Mouse (Mus musculus): ENCODE results near the gene Usp34.
"Not testable (repeated sequence)": the region's sequence is repeated elsewhere in the genome, so short reads cannot be mapped to it uniquely, and the experiment has no call there.

The Usp34 gene

DNA sequence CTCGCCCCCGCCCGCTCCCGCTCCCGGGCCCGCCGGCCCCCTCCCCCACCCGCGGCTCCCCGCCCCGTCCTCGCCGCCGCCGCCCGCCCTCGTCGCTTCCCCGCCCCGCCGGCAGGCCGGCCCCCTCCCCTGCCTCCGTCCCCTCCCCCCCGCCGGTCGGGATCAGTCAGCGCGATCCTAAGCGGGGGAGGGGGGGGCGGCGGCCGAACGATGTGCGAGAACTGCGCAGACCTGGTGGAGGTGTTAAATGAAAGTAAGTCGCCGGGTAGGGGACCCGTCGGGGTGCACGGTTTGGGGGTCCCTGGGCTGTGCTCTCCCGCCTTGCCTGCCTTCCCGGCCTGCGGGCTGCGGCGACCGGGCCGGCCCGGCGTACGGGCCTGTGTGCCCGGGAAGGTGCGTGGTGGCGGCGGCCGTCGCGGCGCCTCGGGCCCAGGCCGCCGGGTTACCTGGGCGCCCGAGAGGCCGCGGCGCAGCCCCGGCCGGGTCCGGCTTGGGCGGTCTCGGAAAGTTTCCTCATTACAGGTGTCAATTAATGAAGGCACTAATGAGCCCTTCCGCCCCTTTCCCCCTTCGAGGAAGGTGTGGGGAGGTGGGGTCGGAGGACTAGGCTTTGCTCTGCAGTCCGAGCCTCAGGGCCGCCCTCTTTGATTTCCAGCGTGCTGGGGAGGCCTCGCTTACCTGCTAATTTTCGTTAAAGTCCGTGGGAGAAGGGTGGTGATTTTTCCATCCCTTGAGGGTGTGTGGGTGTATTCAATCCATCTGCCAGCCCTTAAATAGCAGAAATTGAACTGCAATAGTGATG, at the start of gene Usp34:
TSS of gene Usp34 (plus strand) at position 132 of the 802 bp plus-strand sequence.
- DNase-seq, result peak; percentile 75

DNA sequence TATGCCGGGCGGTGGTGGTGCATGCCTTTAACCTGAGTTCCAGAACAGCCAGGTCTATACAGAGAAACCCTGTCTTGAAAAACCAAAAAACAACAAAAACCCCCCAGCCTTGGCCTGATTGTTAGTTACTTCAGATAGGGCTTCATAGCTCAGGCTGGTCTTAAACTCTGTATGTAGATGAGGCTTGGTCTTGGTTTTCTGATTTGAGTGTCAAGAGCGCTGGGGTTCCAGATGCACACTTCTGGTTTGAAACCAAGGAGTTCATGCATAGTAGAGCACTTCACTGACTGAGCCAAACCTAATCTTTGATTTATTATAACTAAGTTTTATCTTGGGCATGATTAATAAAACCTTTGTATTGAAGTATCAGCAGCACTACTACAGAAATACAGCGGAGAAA, 47.6 kb upstream of the Usp34 start:
- no peak for DNase-seq

DNA sequence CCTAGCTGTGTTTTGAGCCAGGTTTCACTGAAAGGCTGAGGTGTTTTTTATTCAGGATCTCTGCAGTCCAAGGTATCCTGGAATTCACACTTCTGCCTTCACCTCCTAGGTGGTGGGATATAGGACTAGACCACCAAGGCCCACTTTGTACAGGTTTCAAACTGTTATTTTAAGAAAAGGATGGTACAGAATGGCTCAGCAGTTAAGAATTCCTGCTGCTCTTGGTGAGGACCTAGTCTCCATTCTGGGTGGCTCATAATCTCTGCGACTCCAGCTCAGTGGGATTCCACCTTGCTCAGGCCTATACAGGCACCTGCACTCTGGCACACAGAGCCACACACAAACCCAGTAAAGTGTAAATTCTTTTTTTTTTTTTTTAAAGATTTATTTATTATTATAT, 47.2 kb upstream of the Usp34 start:
- DNase-seq, result no peak

DNA sequence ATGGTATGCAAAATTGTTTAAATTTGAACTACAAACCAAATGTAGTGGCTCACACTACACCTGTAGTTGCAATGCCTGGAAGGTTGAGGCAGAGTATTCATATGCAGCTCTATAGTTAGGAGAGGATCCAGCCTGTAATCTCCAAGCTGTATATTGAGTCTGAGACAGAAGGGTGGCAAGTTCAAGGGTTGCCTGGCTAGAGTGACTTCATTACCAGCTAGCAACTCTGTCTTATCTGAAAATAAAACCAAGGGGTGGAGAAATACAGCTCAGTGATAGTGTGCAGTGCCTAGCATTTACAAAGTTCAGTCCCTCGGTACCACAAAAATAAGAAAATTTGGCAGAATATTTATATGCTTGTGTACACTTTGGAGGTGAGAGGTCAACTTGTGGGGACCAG, 46.5 kb upstream of the Usp34 start:
- DNase-seq, result no peak

DNA sequence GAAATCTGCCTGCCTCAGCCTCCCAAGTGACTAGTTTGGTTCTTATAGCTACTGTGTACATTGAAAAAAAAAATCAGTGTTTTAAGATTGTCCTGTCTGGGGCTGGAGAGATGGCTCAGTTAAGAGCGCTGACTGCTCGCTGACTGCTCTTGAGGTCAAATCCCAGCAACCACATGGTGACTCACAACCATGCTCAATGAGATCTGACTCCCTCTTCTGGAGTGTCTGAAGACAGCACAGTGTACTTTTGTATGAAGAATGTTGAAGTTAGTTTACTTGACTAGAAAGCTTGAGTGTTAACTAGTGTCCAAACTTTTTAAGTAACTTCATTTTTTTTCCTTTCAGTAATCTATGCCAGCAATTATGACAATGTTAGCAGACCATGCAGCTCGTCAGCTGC, 45.2 kb upstream of the Usp34 start:
- no peak for DNase-seq

DNA sequence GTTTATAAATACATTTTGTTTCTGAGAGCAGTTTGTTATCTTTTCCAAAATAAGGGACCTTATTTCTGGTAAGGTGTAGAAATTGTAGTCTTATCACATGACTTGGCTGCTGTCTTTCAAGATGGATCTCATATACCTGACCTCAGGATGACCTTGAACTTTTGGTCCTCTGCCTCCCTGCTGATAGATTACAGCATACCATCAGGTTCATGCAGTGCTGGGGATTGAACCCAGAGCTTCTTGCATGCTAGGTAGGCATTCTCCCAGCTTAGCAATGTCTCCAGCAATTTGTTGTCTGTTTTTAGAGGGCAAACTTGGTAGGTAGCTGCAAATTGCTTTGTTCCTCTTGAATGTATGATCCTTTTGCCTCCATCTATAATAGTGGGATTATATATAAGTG, 41.7 kb upstream of the Usp34 start:
- no peak for DNase-seq

DNA sequence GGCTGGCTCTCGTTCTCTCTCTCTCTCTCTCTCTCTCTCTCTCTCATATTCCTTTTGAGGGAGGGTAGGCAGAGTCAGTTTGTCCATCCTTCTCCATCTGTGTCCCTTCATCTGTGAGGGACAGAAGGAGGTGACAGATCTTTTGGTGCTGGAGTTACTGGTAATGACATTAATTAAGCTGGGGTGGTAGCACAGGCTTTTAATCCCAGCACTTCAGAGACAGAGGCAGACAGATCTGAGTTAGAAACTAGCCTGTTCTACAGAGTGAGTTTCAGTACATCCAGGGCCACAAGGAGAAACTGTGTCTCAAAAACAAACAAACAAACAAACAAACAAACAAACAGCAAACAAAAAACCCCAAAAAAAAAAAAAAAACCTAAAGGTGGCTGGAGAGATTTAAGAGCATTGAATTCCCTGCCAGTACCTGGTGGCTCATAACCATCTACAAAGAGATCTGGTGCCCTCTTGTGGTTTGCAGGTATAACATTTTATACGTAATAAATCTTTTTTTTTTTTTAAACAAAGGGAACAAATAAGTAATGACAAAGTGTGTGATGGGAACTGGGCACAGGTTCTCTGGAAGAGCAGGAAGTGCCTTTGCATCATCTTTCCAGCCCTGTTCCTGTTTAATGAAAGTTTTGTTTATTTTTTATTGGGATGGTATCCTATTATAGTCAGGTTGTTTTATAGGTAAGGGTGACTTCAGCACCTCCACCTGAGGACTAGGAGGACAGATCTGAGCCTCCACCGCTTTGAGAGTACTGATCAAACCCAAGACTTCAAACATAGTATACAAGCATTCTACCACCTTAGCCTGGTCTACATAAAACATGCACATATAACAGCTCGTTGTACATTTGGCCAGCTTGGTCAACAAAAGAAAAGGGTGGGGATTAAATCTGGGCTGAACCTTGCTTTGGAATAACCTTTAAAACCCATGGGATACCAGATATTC, 34.6 kb upstream of the Usp34 start:
- DNase-seq, result peak; percentile 56

DNA sequence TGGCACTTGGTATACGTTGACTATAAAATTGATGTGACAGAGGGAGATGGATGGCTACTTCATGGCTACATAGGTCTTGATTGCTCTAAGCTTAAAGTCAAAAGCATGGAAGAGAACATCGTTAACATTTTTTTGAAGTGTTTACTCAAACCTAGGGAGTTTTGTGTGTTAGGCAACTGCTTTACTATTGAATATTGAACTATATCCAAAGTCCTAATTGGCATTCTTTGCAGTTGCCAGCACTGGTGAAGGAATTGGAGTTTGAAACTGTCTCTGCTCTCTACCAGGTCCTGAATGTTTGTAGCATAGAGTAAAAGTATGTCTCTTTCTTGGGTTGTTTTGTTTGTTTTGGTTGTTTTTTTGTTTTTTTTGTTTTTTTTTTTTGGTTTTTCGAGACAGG, 30.9 kb upstream of the Usp34 start:
- no peak for DNase-seq

DNA sequence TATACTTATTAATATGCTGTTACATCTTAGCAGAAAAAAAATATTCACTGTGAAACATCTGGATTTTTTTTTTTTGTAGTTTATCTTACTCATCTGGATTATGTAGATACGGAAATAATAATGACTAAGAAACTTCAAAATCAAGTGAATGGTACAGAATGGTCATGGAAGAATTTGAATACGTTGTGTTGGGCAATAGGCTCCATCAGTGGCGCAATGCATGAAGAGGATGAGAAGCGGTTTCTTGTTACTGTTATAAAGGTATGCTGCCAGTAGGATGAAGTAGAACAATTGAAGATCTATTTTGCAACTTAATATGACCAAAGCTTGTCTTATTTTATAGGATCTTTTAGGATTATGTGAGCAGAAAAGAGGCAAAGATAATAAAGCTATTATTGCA, 22.2 kb upstream of the Usp34 start:
- DNase-seq, result no peak

DNA sequence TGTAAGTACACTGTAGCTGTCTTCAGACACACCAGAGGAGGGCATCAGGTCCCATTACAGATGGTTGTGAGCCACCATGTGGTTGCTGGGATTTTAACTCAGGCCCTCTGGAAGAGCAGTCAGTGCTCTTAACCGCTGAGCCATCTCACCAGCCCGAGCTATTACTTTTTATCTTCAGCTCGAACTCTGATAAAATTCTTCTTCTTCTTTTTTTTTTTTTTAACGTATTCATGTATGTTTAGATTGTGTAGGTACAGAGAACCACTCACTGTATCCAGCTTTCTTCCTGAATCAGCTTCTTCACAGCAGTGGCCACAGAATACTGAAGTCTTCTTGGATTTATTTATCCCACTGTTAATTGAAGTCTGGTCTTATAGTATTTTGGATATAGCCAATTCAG, 17.8 kb upstream of the Usp34 start:
- not testable (repeated sequence) for DNase-seq

DNA sequence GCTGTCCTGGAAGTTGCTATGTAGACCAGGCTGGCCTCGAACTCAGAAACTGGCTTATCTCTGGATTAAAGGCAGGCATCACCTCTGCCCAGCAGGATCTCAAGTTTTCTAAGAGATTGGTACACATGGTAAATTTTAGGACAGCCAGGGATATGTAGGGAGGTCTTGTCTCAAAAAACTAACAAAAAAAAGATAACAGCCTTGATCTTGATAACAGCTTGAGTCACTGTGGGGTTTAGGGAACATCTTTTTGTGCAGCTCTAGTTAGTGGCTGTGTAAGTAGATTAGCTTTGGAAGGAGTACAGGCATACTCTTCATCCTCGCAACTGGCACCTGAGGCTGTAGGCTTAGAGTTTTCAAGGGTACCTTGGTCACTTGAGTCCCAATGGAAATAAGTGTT, 9.3 kb upstream of the Usp34 start:
- DNase-seq, result no peak

DNA sequence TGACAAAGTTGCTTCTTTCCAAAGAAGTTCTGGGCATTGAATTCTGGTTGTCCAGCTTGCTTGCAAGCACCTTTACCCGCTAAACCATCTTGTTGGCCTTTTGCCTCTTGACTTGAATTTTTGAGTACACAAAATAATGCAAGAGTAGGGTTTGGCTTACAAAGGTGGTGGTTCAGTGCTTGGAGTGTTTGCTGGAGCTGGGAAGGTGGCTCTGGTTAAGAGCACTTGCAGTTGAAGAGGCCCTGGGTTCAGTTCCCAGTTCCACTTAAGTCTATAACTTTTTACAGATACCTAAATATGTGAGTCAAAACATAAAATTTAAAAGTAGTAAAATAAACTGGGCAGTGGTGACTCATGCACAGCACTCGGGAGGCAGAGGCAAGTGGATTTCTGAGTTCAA, 8.4 kb upstream of the Usp34 start:
- peak; percentile 10 for DNase-seq

DNA sequence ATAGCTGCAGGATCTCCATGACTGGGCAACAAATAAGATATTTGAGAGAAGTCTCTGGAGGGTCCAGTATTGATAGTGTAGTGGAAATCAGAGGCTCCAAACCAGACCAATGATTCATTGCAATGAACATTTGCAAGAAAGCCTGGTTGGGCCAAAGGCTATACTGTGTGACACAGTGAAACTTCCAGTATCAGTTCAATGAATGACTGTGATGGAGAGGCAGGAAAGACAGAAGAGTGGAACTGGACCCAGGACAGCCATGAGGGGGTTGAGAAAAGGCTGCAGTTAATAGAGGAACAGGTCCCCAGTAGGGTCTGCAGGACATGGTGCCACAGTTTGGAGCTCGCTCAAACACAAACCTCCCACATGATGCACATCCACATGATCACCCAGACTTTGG, 6.8 kb upstream of the Usp34 start:
- DNase-seq, result no peak

DNA sequence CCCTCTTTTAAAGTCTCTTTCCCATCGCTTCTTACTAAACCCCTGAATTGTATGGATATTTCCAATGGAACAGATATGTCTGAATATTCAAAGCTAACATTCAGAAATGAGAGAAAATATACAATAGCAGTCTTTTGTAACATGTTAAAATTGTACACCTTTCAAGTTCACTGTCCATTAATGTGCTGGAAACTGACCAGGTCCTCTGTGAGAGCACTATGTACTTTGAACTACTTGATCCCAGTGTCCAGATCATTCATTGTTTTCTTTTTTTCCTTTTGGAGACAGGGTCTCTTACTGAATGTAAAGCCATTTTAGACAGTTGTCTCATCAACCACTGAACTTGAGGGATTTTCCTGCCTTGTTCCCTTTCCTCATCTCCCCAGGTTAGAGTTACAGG, 3.6 kb upstream of the Usp34 start:
- no peak for DNase-seq

DNA sequence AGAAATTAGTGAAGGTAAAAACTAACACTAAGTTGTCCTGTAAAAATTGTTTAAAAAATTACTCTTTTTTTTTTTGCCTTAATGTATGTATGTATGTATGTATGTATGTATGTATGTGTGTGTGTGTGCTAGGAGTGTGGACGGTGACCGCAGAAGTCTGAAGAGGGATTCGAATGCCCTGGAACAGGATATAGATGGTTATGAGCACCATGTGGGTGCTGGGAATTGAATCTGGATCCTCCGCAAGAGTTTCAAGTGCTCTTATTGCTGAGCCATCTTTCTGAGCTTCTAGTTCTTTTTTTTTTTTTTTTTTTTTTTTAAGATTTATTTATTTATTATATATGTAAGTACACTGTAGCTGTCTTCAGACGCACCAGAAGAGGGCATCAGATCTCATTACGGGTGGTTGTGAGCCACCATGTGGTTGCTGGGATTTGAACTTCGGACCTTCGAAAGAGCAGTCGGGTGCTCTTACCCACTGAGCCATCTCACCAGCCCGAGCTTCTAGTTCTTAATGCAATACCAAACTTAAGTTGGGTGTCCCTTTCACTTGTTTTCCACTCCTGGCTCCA, 1.5 kb upstream of the Usp34 start:
- DNase-seq, result not testable (repeated sequence)

DNA sequence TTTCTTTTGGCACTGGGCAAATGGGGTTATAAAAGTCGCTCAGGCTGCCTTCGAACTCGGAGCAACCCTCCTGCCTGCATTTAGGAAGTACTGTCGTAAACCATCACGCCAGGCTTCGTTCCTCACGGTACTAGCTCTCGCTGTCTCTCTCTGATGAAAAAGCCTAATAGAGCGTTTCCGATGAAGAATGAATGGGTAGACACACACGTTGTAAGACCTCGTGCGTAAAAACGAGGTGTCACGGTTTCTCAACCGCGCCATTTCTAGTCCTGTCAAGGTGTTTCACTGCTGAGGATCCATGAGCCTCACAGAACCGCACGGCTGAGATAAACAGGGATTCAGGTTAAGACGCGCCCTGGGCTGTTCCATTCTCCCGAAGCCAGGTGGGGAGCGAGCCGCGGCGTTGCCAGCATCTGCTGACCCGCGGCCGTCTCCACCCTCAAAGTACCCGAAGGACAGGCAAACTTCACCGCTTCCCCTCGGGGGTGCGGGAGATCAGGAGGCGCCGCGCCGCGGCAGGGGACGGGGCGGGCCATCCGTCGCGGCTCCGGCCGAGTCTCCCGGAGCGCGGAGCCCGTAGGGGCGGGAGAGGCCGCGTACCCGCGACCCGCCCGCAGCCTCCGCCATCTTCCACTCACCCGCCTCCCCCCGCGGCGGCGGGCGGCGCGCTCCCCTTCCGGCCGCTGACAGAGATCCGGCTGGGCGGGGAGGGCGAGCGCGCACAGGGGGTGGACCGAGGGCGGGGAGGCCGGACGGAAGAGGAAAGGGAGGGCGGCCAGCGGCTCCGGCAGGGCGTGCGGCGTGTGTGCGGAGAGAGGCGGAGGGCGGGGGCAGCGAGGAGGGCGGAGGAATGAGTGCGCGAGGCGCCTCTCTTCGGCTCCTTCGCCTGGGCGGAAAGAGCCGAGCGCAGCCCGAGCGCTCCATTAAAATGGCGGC, 754 bp upstream of the Usp34 start:
- peak; percentile 96 for DNase-seq

DNA sequence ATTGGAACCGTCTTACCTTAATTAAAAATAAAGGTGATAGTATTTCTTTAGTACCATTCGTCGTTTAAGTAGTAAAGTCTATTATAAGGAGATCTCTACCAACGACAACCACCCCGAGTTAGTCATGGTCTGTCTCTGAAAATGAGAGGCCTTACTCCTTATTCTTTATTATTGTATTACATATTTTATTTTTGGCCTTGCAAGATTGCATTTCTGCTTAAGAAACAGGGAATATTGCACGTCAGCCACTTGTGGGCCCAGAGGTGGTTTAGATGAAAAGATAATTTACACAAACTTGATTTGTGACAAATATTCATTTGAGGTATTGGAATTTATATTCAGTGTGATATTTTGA, 848 bp downstream of the Usp34 start:
- DNase-seq, result no peak

DNA sequence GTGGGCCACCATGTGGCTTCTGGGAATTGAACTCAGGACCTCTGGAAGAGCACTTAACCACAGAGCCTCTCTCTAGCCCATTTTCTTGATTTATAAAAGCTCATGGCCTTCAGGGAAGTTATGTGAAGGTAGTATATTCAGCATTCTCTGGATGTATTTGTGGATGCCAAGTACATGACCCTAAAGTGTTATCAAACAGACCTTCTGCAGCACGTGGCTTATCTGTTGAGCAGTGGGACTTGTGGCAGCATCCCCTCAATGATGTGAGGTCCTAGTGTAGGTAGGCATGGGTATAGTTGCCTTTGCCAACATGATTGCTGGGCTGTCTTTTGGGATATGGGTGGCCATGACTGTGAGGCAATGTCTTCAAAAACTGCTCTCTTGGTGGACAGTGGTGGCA, 6.8 kb downstream of the Usp34 start:
- no peak for DNase-seq

DNA sequence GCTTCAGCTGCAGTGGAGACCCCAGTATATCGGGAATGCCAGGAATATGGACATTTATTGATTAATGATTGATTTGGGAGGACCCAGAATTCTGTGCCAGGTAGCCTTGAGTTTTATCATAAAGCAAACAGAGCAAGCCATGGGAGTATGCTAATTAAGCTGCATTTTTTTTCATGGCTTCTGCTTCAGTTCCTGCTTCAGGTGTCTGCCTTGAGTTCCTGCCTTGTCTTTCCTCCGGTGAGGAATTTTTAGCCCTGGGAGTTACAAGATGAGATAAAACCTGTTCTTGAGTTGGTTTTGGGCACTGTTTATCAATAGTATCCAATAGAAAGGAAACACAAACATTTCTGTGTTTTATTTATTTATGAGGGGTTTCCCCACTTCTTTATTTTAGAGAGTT, 22.7 kb downstream of the Usp34 start:
- DNase-seq, result no peak

DNA sequence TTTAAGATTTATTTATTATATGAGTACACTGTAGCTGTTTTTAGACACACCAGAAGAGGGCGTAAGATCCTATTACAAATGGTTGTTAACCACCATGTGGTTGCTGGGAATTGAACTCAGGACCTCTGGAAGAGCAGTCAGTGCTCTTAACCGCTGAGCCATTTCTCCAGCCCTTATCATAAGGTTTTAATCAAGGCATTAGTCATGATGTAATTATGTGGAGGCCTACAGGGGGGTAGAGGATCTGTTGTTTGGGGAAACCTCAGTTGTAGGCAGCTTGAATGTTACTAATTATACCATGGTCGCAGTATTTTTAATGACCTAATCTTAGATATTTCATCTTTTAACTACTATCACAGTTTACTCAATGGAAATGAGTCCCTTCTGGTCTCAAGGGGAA, 25.4 kb downstream of the Usp34 start:
- no peak for DNase-seq

DNA sequence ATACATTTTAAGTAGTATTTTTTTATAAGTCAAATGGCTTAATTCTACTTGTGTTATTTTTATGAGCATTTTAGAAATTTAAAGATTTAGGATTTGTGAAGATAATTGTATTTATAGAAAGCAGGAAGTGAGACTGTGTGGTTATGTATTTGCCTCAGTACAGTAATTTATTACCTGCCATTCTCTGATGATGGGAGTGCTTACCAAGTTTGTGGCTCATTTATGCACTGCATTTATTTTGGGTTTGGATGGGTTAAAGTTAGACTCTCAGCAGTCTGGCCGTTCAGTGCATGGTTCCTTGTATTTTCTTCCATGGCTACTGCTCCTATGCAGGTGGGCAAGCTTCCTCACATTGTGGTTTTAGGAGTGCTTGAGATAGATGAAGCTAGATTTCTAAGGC, 28.5 kb downstream of the Usp34 start:
- no peak for DNase-seq

DNA sequence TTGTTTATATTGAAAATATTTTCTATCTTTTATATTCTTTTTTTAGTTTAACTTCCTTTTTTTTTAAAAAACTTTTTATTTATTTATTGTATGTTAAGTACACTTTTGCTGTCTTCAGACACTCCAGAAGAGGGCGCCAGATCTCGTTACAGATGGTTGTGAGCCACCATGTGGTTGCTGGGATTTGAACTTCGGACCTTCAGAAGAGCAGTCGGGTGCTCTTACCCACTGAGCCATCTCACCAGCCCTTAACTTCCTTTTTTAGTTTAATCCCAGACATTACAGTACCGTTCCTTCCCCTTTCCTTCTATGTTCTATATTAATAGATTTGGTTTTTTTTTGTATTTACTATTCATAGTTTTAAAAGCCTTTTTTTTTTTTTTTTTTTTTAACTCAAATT, 50.5 kb downstream of the Usp34 start:
- DNase-seq, result not testable (repeated sequence)
